In the genomic region with DNA sequence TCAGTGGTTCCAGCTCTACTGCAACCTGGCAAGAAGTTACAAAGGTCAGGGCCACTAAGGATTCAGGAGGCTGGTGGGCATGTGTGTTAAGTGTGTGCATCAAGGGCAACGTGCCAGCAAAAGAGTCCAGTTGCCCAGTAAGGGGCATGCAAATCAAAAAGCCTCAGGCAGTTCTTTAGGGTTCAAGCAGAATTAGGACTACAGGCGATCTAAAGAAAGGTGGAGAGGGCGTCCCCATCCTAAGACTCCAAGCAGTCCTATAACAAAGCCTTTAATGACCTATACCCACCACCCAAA, we compare ENCODE assay signal across 8 mouse cellular contexts. TPM values are rescaled to one million over a fixed set of nuclear protein-coding genes. Genes with fewer than 3 reads are reported as not detected.
DNase-seq lines count a peak whose midpoint lies in the region; ATAC-seq and TF ChIP-seq lines count a peak whose summit lies in the region.

No protein-coding gene starts in this region.

- H3K4me2 ChIP-seq in lung, postnatal 0 days (replicated peaks; ENCODE audit: low read depth, low read length): peak overlapping the region; percentile 81
- peak overlapping the region; percentile 74 for H3K4me2 ChIP-seq in embryonic facial prominence, embryonic 15.5 days (replicated peaks)
- H3K4me2 ChIP-seq in kidney, embryonic 14.5 days (replicated peaks; ENCODE audit: low read depth, low read length): peak overlapping the region; percentile 87
- H3K4me2 ChIP-seq in midbrain, postnatal 0 days (ENCODE audit: low read depth, low read length, poor library complexity, severe bottlenecking): peak overlapping the region; percentile 71

- H3K4me1 ChIP-seq in lung, postnatal 0 days (ENCODE audit: insufficient read depth, low read depth, low read length): peaks cover 14% of the 10 kb centered on the region; the same call in 1 of the 2 replicates
- H3K4me1 ChIP-seq in embryonic facial prominence, embryonic 15.5 days: peaks cover 46% of the 10 kb centered on the region
- H3K4me1 ChIP-seq in kidney, embryonic 14.5 days (ENCODE audit: control insufficient read depth, insufficient read depth, low read length): peaks cover 28% of the 10 kb centered on the region
- H3K4me1 ChIP-seq in midbrain, postnatal 0 days (ENCODE audit: insufficient read depth, low read length): peaks cover 10% of the 10 kb centered on the region; the same call in 1 of the 2 replicates

- peak overlapping the region; percentile 68 for H3K4me3 ChIP-seq in lung, postnatal 0 days (ENCODE audit: low read depth, low read length)
- peak overlapping the region; percentile 74 for H3K4me3 ChIP-seq in embryonic facial prominence, embryonic 15.5 days (replicated peaks)
- peak overlapping the region; percentile 78 for H3K4me3 ChIP-seq in kidney, embryonic 14.5 days (ENCODE audit: low read length)
- H3K4me3 ChIP-seq in midbrain, postnatal 0 days (ENCODE audit: low read depth, low read length): peak overlapping the region; percentile 79

- H3K36me3 ChIP-seq in lung, postnatal 0 days (ENCODE audit: insufficient read depth, low read length): peaks cover 38% of the 10 kb centered on the region
- peaks cover 52% of the 10 kb centered on the region for H3K36me3 ChIP-seq in embryonic facial prominence, embryonic 15.5 days
- peaks cover 58% of the 10 kb centered on the region for H3K36me3 ChIP-seq in kidney, embryonic 14.5 days (ENCODE audit: control insufficient read depth, insufficient read depth, low read length)
- H3K36me3 ChIP-seq in midbrain, postnatal 0 days (ENCODE audit: insufficient read depth, low read length): peaks cover 36% of the 10 kb centered on the region

- peak overlapping the region; percentile 91 for H3K27ac ChIP-seq in lung, postnatal 0 days (ENCODE audit: low read length)
- H3K27ac ChIP-seq in embryonic facial prominence, embryonic 15.5 days (replicated peaks): peak overlapping the region; percentile 99
- peak overlapping the region; percentile 86 for H3K27ac ChIP-seq in kidney, embryonic 14.5 days (ENCODE audit: low read depth, low read length)
- peak overlapping the region; percentile 93 for H3K27ac ChIP-seq in midbrain, postnatal 0 days (ENCODE audit: low read depth, low read length)

- no peak for ATAC-seq in lung, postnatal 0 days
- ATAC-seq in embryonic facial prominence, embryonic 15.5 days (ENCODE audit: insufficient number of reproducible peaks, low FRiP score, low TSS enrichment, low read depth): no peak
- ATAC-seq in kidney, embryonic 14.5 days (ENCODE audit: low FRiP score, low TSS enrichment): peak; percentile 0; the same call in 1 of the 2 replicates
- ATAC-seq in midbrain, postnatal 0 days (ENCODE audit: low FRiP score): 0 out of 2 replicates have a peak, but pooled peaks have one; percentile 1

- H3K27me3 ChIP-seq in lung, postnatal 0 days (replicated peaks; ENCODE audit: insufficient read depth, low read length): no peaks in the 10 kb centered on the region
- no peaks in the 10 kb centered on the region for H3K27me3 ChIP-seq in embryonic facial prominence, embryonic 15.5 days
- no peaks in the 10 kb centered on the region for H3K27me3 ChIP-seq in kidney, embryonic 14.5 days (ENCODE audit: control insufficient read depth, insufficient read depth, low read length)
- H3K27me3 ChIP-seq in midbrain, postnatal 0 days (ENCODE audit: insufficient read depth, low read length): no peaks in the 10 kb centered on the region

- TF ChIP-seq CTCF in lung, postnatal 0 days (IDR thresholded peaks at IDR 0.05): no peak
- TF ChIP-seq CTCF in midbrain, postnatal 0 days (IDR thresholded peaks at IDR 0.05): no peak

- H3K9ac ChIP-seq in lung, postnatal 0 days (replicated peaks; ENCODE audit: low read depth): peak overlapping the region; percentile 76
- peak overlapping the region; percentile 93 for H3K9ac ChIP-seq in embryonic facial prominence, embryonic 15.5 days
- H3K9ac ChIP-seq in kidney, embryonic 14.5 days (ENCODE audit: low read depth, low read length): peak overlapping the region; percentile 79
- H3K9ac ChIP-seq in midbrain, postnatal 0 days (replicated peaks; ENCODE audit: low read length, poor library complexity, severe bottlenecking): peak overlapping the region; percentile 87

- peak; percentile 31 for DNase-seq in lung, postnatal 0 days (ENCODE audit: low spot score)
- no peak for DNase-seq in lung, postnatal 25 days (ENCODE audit: low spot score)
- DNase-seq in midbrain, postnatal 0 days (ENCODE audit: low spot score): no peak
- DNase-seq in frontal cortex, postnatal 25 days (ENCODE audit: low spot score in 2 of 2): no peak
- no peak for DNase-seq in thymus, postnatal 25 days
- DNase-seq in gastrocnemius, postnatal 4 days (ENCODE audit: low spot score in 2 of 2): no peak

- WGBS in lung, postnatal 0 days: 33% methylated on average over 3 of the region's 3 CpGs
- 19% methylated on average over 3 of the region's 3 CpGs for WGBS in embryonic facial prominence, embryonic 15.5 days
- WGBS in kidney, embryonic 14.5 days: 26% methylated on average over 3 of the region's 3 CpGs
- WGBS in midbrain, postnatal 0 days: 16% methylated on average over 3 of the region's 3 CpGs

- no peak for TF ChIP-seq EP300 in lung, postnatal 0 days (IDR thresholded peaks at IDR 0.05)

- H3K9me3 ChIP-seq in lung, postnatal 0 days (ENCODE audit: low read length): no peaks in the 10 kb centered on the region
- no peaks in the 10 kb centered on the region for H3K9me3 ChIP-seq in embryonic facial prominence, embryonic 15.5 days (replicated peaks)
- no peaks in the 10 kb centered on the region for H3K9me3 ChIP-seq in kidney, embryonic 14.5 days (ENCODE audit: control insufficient read depth, low read length)
- H3K9me3 ChIP-seq in midbrain, postnatal 0 days (ENCODE audit: low read length): no peaks in the 10 kb centered on the region

RNA-seq across cellular contexts. Expression of a gene that starts 0.8 kb away (rescaled TPM):
- 112 and 119 TPM in 2 replicates for polyA plus RNA-seq in lung, postnatal 0 days (2015; fragmentation: Nextera tagmentation; extraction: Ambion mirVana)
- polyA plus RNA-seq in embryonic facial prominence, embryonic 15.5 days (2015; fragmentation: Nextera tagmentation; extraction: Ambion mirVana): 129 and 147 TPM in 2 replicates
- 83.0 and 109 TPM in 2 replicates for polyA plus RNA-seq in kidney, embryonic 14.5 days (2014; fragmentation: Nextera tagmentation; extraction: Ambion mirVana)
- total RNA-seq in midbrain, postnatal 0 days (2014; rRNA removed): 69.1 and 74.4 TPM in 2 replicates
- 95.8 and 97.2 TPM in 2 replicates for polyA plus RNA-seq in midbrain, postnatal 0 days (2015; fragmentation: Nextera tagmentation; extraction: Ambion mirVana)
- 10 to 100 TPM; 43.5 to 44.0 TPM for total RNA-seq in gastrocnemius, postnatal 4 days (2021)

RNA-seq across cellular contexts. Expression of a gene that starts 1.1 kb away (rescaled TPM):
- 118 and 121 TPM in 2 replicates for polyA plus RNA-seq in lung, postnatal 0 days (2015; fragmentation: Nextera tagmentation; extraction: Ambion mirVana)
- 171 and 176 TPM in 2 replicates for polyA plus RNA-seq in embryonic facial prominence, embryonic 15.5 days (2015; fragmentation: Nextera tagmentation; extraction: Ambion mirVana)
- 153 and 171 TPM in 2 replicates for polyA plus RNA-seq in kidney, embryonic 14.5 days (2014; fragmentation: Nextera tagmentation; extraction: Ambion mirVana)
- total RNA-seq in midbrain, postnatal 0 days (2014; rRNA removed): 140 and 159 TPM in 2 replicates
- polyA plus RNA-seq in midbrain, postnatal 0 days (2015; fragmentation: Nextera tagmentation; extraction: Ambion mirVana): 160 and 176 TPM in 2 replicates
- 100 to 1,000 TPM; 222 TPM for total RNA-seq in gastrocnemius, postnatal 4 days (2021)

RNA-seq across cellular contexts. Expression of a gene that starts 7.3 kb away (rescaled TPM):
- polyA plus RNA-seq in lung, postnatal 0 days (2015; fragmentation: Nextera tagmentation; extraction: Ambion mirVana): 0.55 and 0.66 TPM in 2 replicates
- 0.23 and 0.32 TPM in 2 replicates for polyA plus RNA-seq in embryonic facial prominence, embryonic 15.5 days (2015; fragmentation: Nextera tagmentation; extraction: Ambion mirVana)
- 0.29 and 0.35 TPM in 2 replicates for polyA plus RNA-seq in kidney, embryonic 14.5 days (2014; fragmentation: Nextera tagmentation; extraction: Ambion mirVana)
- total RNA-seq in midbrain, postnatal 0 days (2014; rRNA removed): not detected in 2 replicates
- polyA plus RNA-seq in midbrain, postnatal 0 days (2015; fragmentation: Nextera tagmentation; extraction: Ambion mirVana): 0.16 and 0.29 TPM in 2 replicates
- total RNA-seq in gastrocnemius, postnatal 4 days (2021): under 1 TPM; 0.32 to 0.39 TPM

RNA-seq across cellular contexts. Expression of a gene that starts 8.2 kb away (rescaled TPM):
- polyA plus RNA-seq in lung, postnatal 0 days (2015; fragmentation: Nextera tagmentation; extraction: Ambion mirVana): 1,176 and 1,206 TPM in 2 replicates
- 1,669 and 1,769 TPM in 2 replicates for polyA plus RNA-seq in embryonic facial prominence, embryonic 15.5 days (2015; fragmentation: Nextera tagmentation; extraction: Ambion mirVana)
- polyA plus RNA-seq in kidney, embryonic 14.5 days (2014; fragmentation: Nextera tagmentation; extraction: Ambion mirVana): 1,900 and 2,186 TPM in 2 replicates
- total RNA-seq in midbrain, postnatal 0 days (2014; rRNA removed): 438 and 486 TPM in 2 replicates
- polyA plus RNA-seq in midbrain, postnatal 0 days (2015; fragmentation: Nextera tagmentation; extraction: Ambion mirVana): 600 and 608 TPM in 2 replicates
- 100 to 1,000 TPM; 620 to 621 TPM for total RNA-seq in gastrocnemius, postnatal 4 days (2021)

RNA-seq across cellular contexts. Expression of a gene that starts 10.8 kb away (rescaled TPM):
- polyA plus RNA-seq in lung, postnatal 0 days (2015; fragmentation: Nextera tagmentation; extraction: Ambion mirVana): 20.8 and 23.1 TPM in 2 replicates
- polyA plus RNA-seq in embryonic facial prominence, embryonic 15.5 days (2015; fragmentation: Nextera tagmentation; extraction: Ambion mirVana): 81.9 and 112 TPM in 2 replicates
- 22.4 and 26.8 TPM in 2 replicates for polyA plus RNA-seq in kidney, embryonic 14.5 days (2014; fragmentation: Nextera tagmentation; extraction: Ambion mirVana)
- 7.2 and 9.9 TPM in 2 replicates for total RNA-seq in midbrain, postnatal 0 days (2014; rRNA removed)
- polyA plus RNA-seq in midbrain, postnatal 0 days (2015; fragmentation: Nextera tagmentation; extraction: Ambion mirVana): 5.8 and 7.6 TPM in 2 replicates
- 1,000 to 10,000 TPM; 4,042 to 4,361 TPM for total RNA-seq in gastrocnemius, postnatal 4 days (2021)

Comparison
In these comparisons a context has a peak if more than half of its experiments do, and no peak if none do; other contexts are left out.
1. ATAC-seq: peak in kidney, embryonic 14.5 days (single experiment) and midbrain, postnatal 0 days (single experiment); none in lung, postnatal 0 days (single experiment) and embryonic facial prominence, embryonic 15.5 days (single experiment).
2. Peak in every context shown above with its lines, with median percentiles within 50 percentile points of each other: H3K27ac ChIP-seq, H3K4me2 ChIP-seq, H3K4me3 ChIP-seq and H3K9ac ChIP-seq.